Mouse (Mus musculus): ENCODE data around the gene Stum.

DNA sequence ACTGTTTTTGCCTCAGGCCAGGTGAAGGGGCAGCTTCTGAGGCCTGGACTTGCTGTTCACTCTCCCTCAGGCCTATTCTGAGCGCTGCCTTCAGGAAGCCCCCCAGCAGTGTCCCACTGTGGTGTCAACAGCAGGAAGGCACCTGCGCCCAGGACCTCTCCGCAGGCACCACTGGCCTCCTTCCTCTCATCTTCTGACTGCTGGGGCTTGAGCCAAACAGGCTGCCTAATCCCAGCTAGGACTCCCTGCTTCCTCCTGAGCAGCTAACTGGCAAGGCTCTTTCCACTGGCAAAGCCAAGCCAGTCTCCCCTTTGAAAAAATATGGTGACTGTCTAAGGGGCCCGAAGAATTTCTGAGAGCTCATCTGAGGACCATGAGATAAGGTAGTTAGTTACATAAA is 16.9 kb upstream of the Stum start:
- no peak for TF ChIP-seq POLR2A (IDR thresholded peaks at IDR 0.05; ENCODE audit: low read depth, low read length)
- no peak for TF ChIP-seq CTCF (IDR thresholded peaks at IDR 0.05; ENCODE audit: extremely low read depth, insufficient read length, insufficient replicate concordance, low read depth, low read length)

Data from small intestine, adult 2 months (tissue).